Mouse (Mus musculus) heart, postnatal 10 days (tissue): ENCODE results near the gene Gp1bb. TPM values are rescaled to one million over a fixed set of nuclear protein-coding genes. Genes with fewer than 3 reads are reported as not detected.
A peak's percentile ranks its signal among the peaks of the same experiment; 100 is the strongest.

Experiments
- DNase-seq, 2 experiments: peaks; one replicate each; pipeline ENCODE4 v3.0.0; 2021
- intact Hi-C: fragments of 180-260 bp; cut with DNase I; formaldehyde crosslinking; loops from one replicate; pipeline ENCODE4 v1.15.1; 2025
- total RNA-seq, 2 experiments: library from RNA; stranded (reverse); gene quantifications; 2 replicates each; pipeline ENCODE4 v1.2.3; 2021

Gene Gp1bb
- total RNA-seq, 2 experiments from 2014 or later, result 0.77 to 1.2 TPM

DNA sequence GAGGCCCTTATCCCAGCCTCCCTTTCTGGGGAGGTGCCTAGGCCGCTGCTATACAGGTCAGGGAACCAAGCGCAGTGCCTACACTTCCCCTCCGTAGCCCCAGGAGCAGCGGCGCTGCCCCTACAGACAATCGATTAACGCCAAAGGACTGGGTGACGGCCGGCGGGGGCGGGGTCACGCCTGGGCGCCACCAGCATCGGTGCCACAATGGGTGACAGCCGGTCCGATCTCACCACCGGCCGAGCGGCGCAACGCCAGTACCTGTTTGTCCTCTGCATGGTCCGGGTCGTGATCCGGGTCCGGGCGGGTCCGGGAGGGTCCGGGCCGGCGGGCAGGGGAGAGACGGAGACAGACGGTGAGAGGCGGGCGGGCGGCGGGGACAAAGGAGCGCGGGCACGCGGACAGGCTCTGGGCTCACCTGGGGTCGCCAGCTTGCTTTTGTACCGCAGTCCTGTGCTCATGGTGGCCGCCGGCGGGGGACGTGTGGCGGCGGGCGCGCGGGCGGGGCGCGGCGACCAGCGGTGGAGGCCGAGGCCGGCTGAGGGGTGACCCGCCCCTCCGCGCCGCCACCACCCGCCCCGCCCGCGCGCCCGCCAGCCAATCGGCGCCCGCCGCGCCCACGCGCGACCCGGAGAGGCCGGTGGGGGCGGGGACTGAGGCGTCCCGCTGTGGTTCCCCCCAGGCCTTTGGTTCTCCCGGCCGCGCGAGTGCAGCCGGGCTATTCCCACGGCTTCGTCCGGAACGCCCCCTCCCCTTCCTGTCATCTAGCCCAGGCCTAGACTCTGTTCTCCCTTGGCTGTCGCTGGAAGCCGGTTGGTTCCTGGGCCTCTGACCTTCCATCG is 7.4 kb upstream of the Gp1bb start, which contains the start of gene Sept5:
Sept5 (minus strand) TSS at position 565 of the 842 bp plus-strand sequence.
- DNase-seq, result peak; percentile 74 to 78
- intact Hi-C loops, result loop anchor here (5.0 kb wide), 2 partner anchors 168 to 228 kb away; no protein-coding TSS in a partner anchor

DNA sequence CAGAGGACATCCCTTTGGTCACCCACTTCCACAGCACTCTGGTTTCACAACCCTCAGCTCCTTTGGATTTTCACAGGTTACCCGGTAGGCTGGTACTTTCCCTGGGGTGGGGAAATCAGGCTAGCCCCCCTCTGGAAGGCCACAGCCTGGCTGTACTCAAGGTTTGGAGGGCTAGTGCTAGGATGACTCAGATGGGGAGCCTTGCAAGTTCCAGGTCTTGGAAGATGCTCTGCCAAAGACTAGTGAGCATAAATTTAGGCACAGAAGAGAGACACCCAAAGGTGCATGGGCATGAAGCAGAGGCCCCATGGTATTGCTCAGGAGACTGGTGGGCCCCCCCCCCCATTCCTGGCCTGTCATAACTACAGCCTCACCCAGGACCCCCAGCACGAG is 6.7 kb upstream of the Gp1bb start:
- intact Hi-C loops, result loop anchor here (5.0 kb wide), 2 partner anchors 168 to 228 kb away; no protein-coding TSS in a partner anchor
- no peak for DNase-seq

DNA sequence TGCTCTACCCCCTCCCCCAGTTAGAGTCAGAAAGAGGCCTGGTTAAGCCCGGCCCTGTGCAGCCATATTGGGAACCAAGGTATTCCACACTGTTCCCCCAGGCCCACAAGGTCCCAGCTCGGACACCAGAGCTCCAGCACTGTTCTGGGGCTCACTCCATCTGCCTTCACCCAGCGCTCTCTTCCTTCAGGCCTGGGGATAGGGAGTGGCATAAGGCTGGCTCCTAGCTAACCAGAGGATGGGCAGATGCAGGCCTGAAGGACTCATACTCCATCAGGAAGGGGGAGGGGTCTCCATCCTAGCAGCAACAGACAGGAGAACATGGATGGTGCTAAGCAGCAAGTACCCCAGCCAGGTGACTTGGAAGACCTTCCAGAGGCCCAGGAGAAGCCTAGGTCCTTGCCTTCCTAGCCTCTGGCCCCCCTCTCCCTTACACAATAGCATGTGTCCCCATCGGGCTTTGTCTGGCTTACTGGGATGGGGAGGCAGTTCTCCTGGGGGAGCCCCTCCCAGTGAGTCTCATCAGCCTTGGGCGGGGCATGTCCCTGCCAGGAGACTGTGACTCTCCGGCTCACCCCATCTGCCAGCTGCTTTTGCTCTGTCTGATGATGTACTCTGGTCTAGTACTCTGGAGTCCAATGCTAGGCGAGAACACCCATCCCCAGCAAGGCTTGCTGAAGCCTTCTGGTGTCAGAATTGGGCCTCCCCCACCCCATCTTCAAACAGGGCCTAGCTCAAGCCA is 6.2 kb upstream of the Gp1bb start:
- no peak for DNase-seq
- intact Hi-C loops, result loop anchor here (5.0 kb wide), 2 partner anchors 169 to 229 kb away; no protein-coding TSS in a partner anchor

DNA sequence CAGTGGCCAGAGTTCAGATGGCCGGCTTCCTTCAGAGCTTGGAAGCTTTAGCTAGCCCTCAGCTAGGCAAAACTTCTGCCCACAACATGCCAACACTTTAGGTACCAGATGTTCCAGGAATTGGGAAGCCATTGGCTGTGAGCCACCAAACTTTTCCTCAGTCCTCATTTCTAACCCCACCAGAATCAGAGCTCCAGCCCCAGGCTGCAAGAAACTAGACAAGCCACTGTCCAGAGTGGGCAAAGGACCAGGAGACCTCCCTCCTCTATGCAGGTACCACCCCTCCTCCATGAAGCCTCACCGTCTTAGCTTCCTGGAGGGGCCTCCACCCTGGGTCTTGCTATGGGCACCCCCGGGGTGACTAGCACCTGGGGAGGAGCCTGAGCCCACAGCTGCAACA is 5.0 kb upstream of the Gp1bb start:
- DNase-seq, result no peak
- intact Hi-C loops, result loop anchor here (5.0 kb wide), 2 partner anchors 170 to 230 kb away; no protein-coding TSS in a partner anchor

DNA sequence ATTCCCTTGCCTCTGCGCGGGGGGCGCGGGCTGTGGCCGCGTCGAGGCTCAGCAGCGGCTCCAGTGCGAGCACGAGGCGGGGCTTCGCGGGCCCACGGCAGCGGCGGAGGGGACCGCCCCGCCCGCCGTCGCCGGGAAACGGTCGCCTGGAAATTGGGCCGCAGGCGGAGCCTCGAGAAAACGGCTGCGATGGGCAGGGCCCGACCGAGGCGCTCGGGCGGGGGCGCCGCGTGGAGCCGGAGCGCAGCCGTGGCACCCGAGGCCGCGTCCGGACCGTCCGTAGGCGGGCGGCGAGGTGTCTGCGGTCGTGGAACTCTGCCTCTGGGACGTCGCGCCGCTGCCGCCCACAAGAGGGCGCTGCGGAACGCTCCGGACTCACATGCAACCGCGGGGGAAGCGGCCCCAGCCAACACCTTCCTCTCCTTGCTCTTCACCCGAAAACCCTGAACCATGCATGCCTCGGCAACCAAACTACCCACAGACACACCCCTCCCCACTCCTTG is 4.2 kb upstream of the Gp1bb start, which contains the start of gene Gm49601:
Gm49601 (minus strand) TSS at position 52 of the 503 bp plus-strand sequence.
- intact Hi-C loops, result loop anchor here (1.0 to 5.0 kb wide), 3 partner anchors 52 to 231 kb away; no protein-coding TSS in a partner anchor
- peak; percentile 84 to 89 for DNase-seq

DNA sequence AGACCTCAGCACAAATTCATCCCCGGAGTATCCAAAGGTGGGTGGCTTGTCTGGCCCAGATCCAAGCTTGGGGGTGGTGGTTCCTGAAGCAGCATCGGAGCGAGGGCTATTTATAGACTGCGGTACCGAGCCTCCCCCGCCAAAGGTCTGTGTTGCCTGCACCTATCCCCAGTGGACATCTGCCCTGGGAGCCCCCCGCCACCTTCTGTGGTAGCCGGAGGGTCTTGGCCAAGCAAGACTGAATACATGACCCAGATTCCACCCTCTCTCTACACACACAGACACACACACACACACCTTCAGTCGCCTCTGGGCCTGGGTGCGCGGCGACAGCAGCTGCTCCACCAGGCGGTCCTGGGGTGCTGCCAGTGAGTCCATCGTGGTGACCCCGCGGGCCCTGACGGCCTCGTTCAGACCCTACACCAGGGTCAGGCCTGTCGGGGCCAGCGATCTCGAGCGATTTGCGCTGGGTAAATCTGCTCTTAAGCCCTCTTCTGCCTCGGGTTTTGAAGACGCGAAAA is 3.6 kb upstream of the Gp1bb start:
- intact Hi-C loops, result loop anchor here (1.0 to 5.0 kb wide), 3 partner anchors 52 to 231 kb away; no protein-coding TSS in a partner anchor
- DNase-seq, result no peak

DNA sequence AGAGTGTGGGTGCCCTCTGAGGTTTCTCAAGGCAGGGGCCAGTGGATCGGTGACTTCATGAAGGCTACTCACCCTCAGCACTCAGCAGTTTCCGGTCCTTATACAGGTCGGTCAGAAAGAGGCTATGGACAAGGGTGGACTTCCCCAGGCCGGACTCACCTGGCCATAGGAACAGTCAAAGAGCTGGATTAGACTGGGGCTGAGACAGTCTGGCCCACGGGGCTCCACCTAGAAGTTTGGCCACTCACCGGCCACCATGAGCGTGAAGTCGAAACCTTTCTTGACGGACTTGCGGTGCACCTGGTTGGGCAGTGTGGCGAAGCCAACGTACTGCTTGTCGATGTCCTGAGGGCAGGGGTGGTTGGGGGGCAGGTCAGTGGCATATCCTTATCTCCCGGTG is 2.9 kb upstream of the Gp1bb start:
- no peak for DNase-seq
- intact Hi-C loops, result loop anchor here (5.0 kb wide), 2 partner anchors 172 to 232 kb away; no protein-coding TSS in a partner anchor

DNA sequence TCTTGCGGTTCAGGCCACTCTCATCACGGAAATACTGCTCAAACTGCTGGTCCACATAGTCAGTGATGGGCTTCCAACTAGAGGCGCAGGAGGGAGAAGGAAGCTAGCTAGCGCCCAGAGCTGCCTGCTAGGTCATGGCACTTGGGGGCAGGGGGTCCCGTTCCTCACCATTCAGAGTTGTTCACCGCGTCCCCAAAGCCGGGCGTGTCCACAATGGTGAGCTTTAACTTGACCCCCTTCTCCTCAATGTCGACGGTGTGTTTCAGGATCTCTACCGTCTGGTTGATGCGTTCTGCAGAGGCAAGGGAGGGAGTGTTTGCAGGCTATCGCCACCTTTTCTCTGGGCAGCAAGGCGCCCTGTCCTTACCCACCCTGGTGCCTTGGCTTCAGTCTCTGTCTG is 2.4 kb upstream of the Gp1bb start:
- intact Hi-C loops, result loop anchor here (5.0 kb wide), 2 partner anchors 173 to 233 kb away; no protein-coding TSS in a partner anchor
- no peak for DNase-seq

DNA sequence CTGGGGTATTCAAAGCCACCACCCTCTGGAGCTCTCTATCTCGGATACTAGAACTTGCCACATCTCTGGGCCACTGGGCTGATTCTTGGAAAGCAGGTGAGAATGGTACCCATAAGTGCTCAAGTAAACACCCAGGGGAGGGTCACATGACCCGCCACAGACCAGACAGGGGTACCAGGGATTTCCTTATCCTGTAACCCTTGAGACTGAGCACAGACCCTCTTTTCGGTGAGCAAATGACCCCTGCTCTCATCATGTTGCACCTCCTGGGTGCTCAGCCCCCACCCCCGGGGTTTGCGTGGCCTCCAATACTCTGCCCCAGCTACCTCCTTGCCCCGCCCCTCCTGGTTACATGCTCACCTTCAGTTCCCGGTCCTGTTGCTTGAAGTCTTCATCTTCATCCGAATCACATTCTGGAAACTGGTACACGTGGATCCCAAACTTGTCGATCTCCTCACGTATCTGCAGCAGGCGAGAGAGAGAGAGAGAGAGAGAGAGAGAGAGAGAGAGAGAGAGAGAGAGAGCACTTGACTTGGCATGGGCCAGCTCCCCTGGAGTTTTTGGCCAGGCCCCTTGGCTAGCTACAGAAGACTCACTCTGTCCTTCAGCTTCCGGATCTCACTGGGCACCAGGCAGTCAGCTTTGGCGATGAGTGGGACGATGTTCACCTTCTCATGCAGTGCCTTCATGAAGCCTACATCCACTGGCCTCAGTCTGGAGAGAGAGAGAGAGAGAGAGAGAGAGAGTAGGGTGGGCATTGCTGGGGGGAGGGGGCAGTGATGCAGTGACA is 1.7 kb upstream of the Gp1bb start:
- intact Hi-C loops, result no loop called here
- no peak for DNase-seq

DNA sequence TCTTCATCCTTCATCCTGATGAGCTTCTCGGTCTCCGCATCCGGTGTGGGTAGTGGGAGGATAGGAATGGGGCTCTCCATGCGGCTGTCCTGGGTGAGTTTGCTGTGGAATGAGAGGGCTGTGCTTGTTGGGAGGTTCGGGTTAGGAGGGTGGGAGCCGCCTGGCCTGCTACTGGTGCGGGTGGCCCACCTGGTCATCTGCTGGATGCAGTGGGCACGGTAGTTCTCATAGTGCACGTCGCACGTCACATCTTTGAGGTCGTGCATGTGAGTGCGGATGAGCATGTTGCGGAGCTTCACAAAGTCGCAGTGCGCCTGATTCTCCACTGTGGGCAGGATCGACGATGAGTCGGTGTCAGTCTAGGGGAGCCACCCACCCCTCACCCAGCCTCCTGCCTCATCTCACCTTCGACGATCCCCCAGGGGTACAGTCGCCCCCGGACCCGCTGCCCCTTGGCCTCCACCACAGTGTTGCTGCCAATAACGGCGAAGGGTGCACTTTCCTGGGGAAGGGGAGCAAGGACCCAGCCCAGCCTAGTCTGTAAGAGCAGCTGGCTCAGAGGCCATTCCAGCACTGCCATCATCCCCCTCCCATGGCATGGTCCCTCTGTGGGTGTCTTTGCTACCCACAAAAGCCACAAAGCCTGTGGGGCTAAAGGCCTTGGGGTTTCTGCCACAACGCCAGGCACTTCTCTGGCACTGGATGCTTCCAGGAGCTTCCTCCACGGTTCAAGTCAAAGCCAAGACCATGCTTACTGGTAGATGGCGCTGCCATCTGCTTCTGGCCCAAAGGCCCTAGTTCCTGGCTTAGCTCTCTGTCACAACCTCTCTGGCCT is 930 bp upstream of the Gp1bb start:
- intact Hi-C loops, result no loop called here
- no peak for DNase-seq

DNA sequence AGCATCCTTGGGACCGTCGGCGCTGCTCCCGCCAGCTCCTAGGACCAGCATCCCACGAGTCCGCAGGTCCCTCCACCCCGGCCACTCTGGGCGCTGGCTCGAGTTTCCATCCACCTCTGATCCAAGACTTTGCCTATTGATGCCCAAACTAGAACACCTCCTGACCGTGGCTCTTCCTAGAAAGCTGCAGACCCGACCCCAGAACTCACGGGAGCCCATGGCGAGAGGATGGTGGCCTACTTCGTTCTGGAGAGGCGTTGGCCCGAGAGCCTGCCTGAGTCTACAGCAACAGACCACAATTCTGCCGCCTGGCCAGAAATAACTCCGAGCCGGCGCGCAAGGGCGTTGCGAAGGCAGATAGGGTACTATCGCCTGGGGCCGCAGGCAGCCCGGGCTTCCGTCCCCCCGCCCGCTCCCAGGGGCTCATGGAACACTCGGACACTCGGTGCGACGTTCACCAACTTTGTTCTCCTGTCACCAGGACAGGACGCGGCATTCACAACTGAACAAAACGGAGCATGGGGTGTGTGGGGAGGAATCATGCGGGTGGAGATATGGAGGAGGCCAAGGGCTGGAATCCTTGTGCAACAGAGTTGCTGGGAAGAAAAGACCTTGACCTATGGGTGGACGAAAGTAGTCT is 721 bp downstream of the Gp1bb start:
- peak; percentile 41 to 46 for DNase-seq
- intact Hi-C loops, result no loop called here

DNA sequence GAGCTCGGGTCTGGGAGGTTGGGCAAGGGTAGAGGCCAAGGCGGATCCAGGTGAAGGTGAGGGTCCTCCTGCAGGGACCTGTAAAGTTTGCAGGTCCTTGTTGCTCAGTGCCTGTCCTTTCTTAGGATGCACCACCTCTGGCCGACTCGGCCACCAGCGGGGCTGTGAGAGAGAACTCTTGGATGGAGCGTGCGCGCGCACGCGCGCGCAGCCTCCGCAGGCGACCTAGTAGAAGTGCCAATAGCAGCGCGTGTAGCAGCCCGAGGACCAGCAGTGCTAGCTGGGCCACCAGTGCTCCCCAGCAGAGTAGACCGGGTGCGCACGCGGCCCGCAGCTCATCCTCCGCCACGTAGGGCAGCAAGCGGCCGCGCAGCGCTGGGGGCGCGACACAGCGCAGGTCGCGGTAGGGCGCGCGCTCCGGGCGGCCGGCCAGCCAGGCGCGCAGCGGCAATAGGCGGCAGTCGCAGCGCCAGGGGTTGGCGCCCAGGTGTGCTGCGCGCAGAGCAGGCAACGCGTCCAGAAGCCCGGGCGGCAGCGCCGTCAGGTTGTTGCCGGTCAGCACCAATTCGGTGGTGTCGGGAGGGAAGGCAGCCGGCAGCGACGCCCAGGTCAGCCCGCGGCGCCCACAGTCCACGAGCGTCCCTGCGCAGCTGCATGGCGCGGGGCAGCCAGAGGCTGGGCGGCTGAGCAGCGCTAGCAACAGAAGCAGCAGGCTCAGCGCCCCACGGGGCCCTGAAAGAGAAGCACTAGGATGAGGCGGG is 1.4 kb downstream of the Gp1bb start:
- peak; percentile 45 to 46 for DNase-seq
- intact Hi-C loops, result no loop called here

DNA sequence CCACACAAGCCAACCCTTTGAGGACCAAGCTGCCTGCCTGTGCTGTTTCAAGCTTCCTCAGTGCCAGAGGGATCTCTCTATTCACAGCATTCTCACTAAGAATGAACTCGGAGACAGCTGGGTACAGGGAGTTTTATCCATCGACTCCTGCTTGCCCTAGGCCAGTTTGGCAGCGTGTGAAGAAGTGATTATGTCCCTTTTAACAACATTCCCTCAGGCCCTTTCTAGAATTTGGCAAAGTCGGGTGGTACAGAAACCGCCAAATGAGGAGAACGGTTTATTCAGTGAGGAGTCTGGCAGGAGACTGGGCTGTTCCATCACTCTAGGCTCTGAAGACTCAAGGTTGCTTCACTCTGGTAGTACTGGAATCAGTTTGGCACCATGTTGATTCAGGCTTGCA is 2.0 kb downstream of the Gp1bb start:
- DNase-seq, result no peak
- intact Hi-C loops, result no loop called here

DNA sequence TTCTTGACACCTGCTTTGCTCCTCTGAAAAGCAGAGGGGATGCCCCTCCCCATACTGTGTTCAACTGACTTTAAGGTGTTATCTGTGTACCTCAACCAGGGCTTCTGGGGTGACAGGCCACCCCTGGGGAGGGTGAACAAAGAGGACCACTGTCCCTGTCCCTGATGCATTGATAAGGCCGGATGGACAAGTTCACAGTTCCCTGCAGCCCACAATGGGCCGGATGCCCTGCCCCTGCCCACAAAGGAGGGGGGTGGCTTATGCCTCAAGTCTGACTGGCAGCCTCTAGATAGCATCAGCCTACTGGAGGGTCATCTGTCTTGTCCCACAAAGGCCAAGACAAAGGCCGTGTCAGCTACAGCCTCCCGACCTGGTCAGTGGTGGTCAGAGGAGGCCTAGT is 3.1 kb downstream of the Gp1bb start:
- DNase-seq, result no peak
- intact Hi-C loops, result no loop called here

DNA sequence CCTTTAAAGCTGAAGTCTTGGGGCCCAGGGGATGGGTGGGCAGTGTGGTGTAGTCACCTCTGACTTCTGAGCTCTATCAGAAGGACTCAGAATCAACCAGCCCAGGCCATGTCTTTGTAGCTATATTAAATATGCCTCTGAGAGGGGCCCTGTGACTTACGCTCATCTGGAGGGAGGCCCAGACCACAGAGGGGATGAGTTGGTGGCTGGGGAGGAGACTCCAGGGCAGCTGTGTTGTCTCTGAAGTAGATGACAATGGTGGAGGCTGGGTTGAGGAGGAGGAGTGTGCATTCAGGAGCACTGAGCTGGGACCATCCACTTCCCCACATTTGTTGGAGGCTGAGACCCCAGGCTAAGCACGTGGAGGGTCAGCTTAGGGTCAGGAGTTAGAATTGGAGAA is 3.9 kb downstream of the Gp1bb start:
- intact Hi-C loops, result no loop called here

DNA sequence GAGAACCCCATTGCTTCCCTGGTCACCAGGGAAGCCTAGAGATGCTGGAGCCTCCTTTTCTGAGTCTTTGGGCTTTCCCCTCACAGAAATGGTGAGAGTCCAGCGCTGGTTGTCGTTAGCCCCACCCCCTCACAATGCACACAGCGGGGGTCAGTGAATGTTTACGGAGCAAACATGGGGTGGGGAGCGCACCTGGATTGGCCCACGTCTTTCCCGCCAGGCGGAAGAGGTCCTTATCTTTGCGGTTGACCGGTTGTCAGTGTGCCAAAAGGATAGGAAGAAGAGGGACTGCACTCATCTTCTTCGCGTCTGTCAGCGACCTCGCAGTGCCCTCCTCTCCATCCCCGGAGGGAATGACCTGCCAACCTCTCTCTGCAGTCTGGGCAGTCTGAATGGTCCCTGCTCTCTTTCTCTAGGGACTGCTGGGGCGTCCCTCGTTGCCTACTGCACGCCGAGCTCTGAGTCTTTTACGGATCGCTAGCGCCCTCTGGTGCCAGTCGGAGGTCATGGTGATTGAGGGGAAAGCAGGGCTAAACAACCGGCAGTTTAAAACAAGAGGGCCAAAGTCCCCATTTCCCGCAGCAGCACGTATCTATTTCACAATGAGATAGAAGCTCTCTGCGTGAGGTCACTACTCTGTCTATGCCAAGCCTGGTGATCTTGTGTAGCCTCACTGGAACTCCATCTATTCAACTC is 4.7 kb downstream of the Gp1bb start:
- intact Hi-C loops, result loop anchor here (1.0 to 2.0 kb wide), 2 partner anchors 174 to 273 kb away; no protein-coding TSS in a partner anchor
- DNase-seq, result peak; percentile 90 to 94

More for the DNA sequence above, 3.9 kb downstream of the Gp1bb start:
- DNase-seq, result no peak

DNA sequence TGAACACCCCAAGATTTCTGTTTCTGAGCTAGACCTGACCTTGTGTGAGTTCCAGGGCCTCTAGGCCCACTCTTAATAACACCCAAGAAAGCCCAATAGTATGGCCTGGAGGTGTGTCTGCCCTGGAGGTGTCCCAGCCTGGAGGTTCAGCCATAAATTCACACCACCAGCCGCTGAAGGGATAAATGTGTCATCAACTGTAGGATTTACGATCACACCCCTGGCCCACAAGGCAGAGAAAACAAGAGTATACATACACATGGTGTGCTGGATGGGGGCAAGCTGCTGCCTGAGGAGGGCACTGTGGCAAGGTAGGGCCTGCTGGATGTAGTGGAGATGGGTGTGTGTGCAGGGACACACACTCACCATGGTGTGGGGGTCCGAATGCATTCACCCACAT is 8.9 kb downstream of the Gp1bb start:
- intact Hi-C loops, result no loop called here
- DNase-seq, result no peak
